Mouse (Mus musculus): ENCODE results near the gene Ces4a.

- TF ChIP-seq FLI1 (IDR thresholded peaks at IDR 0.05; ENCODE audit: low read length) = no peak
- TF ChIP-seq GATA1 (IDR thresholded peaks at IDR 0.05; ENCODE audit: borderline replicate concordance, low read length) = no peak
Observed at GRCm38 (mm10) chr8:105155091-105155745, 23.6 kb downstream of the Ces4a start.

Measured in megakaryocyte, embryonic 14.5 days (primary cell).